Mouse (Mus musculus) neural tube, embryonic 11.5 days (tissue): ENCODE measurements at regions not wholly inside any gene's neighbourhood (a gene's known extent, or its start where the extent isn't known, plus 50 kb on each side); places are given as distances from the start of the nearest gene placed in this dataset.

Experiments
- ATAC-seq: fragments of 200-750 bp; cut with Nextera tagmentation; 2 replicates; pipeline ENCODE4 v1.8.0; 2017; ENCODE audit warnings: moderate number of reproducible peaks, mild to moderate bottlenecking, moderate TSS enrichment, moderate library complexity; ENCODE audit not compliant: insufficient read depth, low FRiP score, low TSS enrichment
- DNase-seq: peaks from one replicate; pipeline ENCODE4 v3.0.0-alpha.2; 2015; ENCODE audit warnings: low spot score
- H3K27ac ChIP-seq: fragments of 300-500 bp; sonication (generic); 2 replicates; pipeline ENCODE4 v1.5.1; 2014; ENCODE audit warnings: low read depth, mild to moderate bottlenecking, low read length
- H3K27me3 ChIP-seq: fragments of 300-500 bp; sonication (generic); 2 replicates; pipeline ENCODE4 v1.6.1; 2014; ENCODE audit warnings: mild to moderate bottlenecking, low read length, mixed read lengths; ENCODE audit not compliant: control insufficient read depth, insufficient read depth
- H3K36me3 ChIP-seq: fragments of 300-500 bp; sonication (generic); 2 replicates; pipeline ENCODE4 v1.6.1; 2014; ENCODE audit warnings: mild to moderate bottlenecking, low read length, moderate library complexity, mixed read lengths; ENCODE audit not compliant: control insufficient read depth, insufficient read depth
- H3K4me1 ChIP-seq: fragments of 300-500 bp; sonication (generic); 2 replicates; pipeline ENCODE4 v1.6.1; 2014; ENCODE audit warnings: low read length, mixed read lengths; ENCODE audit not compliant: control insufficient read depth, insufficient read depth
- H3K4me2 ChIP-seq: fragments of 300-500 bp; sonication (generic); 2 replicates; pipeline ENCODE4 v1.6.1; 2014; ENCODE audit warnings: low read depth, mild to moderate bottlenecking, moderate library complexity
- H3K4me3 ChIP-seq: fragments of 300-500 bp; sonication (generic); 2 replicates; pipeline ENCODE4 v1.5.1; 2014; ENCODE audit warnings: low read depth, low read length
- H3K9ac ChIP-seq: fragments of 300-500 bp; sonication (generic); 2 replicates; pipeline ENCODE4 v1.6.1; 2014; ENCODE audit warnings: mild to moderate bottlenecking, low read length
- H3K9me3 ChIP-seq: fragments of 300-500 bp; sonication (generic); 2 replicates; pipeline ENCODE4 v1.6.1; 2016; ENCODE audit warnings: low read length; ENCODE audit not compliant: control insufficient read depth
- WGBS: fragments of 180-500 bp; shearing (Covaris S2); extraction: QIAGEN DNeasy Blood & Tissue Kit; methylation state at CpG from one replicate; pipeline ENCODE4 v1.1.7; 2014; 5-methylcytosine and 5-hydroxymethylcytosine counted together

DNA sequence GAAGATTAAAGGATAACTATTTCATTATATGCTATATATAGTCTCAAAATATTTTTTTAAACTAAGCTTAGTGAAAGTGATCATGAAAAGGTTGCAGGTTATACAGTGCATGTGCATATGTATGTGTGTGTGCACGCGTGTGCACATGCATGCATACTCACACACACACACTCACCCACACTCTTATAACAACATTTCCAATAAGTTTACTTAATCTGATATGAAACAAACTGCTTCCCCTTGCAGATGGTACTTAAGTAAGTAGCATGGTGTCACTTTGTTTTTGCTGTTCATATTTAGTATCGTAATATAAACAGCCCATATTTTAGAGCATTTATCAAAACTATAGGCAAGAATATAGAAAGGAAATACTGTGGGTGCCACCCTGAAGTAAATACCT lies 275.0 kb downstream of the Gm5447 start:
- Histone ChIP-seq H3K27ac (no peak overlapping the region), H3K9me3 (no peaks in the 10 kb centered on the region), H3K4me3 (no peak overlapping the region), H3K4me1 (no peaks in the 10 kb centered on the region), H3K9ac (no peak overlapping the region), H3K4me2 (no peak overlapping the region), H3K27me3 (no peaks in the 10 kb centered on the region), H3K36me3 (no peaks in the 10 kb centered on the region)
- WGBS: 96% methylated on average over 3 of the region's 3 CpGs
- ATAC-seq: no peak
- DNase-seq: no peak

DNA sequence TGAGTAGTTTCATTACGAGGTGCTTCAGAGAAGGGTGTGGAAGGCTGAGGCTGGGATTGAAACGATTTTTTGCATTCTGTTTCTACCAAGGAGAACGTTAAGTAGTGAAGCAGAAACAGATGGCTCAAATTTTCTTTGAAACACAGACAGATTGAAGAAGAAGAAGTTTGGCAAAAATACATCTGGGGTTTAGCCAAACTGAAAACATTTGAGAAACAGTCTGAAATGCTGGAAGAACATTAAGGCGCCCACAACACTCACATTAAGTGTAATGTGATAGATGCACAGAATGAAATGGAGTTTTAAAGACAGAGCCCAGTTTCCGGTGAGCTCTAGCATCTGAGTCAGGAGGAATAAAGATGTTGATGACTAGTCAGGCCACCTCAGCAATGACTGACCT lies 275.5 kb downstream of the Gm5447 start:
- H3K4me2 ChIP-seq: no peak overlapping the region
- no peak overlapping the region for H3K27ac ChIP-seq
- no peaks in the 10 kb centered on the region for H3K27me3 ChIP-seq
- DNase-seq: no peak
- no peaks in the 10 kb centered on the region for H3K9me3 ChIP-seq
- no peak overlapping the region for H3K4me3 ChIP-seq
- no peaks in the 10 kb centered on the region for H3K36me3 ChIP-seq
- no peak overlapping the region for H3K9ac ChIP-seq
- H3K4me1 ChIP-seq: no peaks in the 10 kb centered on the region
- ATAC-seq: no peak
- 79% methylated on average over 5 of the region's 5 CpGs for WGBS

DNA sequence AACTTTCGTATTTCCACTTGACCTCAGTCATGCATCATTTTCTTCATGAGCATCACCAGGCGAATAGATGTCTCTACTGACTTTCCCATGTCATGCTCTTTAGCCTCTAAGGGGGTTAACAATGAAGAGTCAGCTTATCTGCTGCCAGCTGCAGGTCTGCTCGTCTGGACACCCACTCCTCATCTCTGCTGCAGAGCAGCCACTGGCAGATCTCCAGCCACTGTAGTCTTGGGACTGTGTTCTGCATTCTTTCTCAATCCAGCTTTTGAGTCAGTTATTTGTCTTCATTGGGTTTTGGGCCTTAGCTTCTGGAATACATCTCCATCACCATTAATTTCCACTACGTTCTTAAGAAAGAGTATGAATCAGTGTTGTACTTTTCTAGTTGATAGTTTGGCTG lies 280.0 kb downstream of the Gm5447 start:
- 86% methylated on average over 4 of the region's 4 CpGs for WGBS
- no peak for ATAC-seq
- Histone ChIP-seq H3K27me3 (no peaks in the 10 kb centered on the region), H3K4me2 (no peak overlapping the region), H3K9ac (no peak overlapping the region), H3K36me3 (no peaks in the 10 kb centered on the region), H3K4me1 (no peaks in the 10 kb centered on the region), H3K27ac (no peak overlapping the region), H3K4me3 (no peak overlapping the region), H3K9me3 (no peaks in the 10 kb centered on the region)
- DNase-seq: no peak

DNA sequence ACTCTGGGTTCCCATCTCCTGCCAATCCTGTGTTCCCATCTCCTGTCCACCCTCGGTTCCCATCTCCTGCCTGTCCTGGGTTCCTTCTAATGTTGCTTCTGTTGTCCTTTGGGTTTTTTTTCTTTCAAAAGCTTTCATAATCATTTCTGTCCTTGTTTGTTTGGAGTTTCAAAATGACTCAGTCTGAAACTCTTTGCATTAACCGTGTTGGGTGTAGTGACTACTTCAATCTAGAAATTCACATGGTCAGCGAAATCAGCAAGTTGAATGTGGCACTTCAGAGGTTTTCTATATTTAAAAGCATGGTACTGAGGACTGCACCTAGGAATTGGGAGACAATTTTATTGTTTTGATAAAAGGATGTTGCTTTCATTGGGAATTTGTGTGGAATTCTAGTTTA lies 280.7 kb downstream of the Gm5447 start:
- ATAC-seq: no peak
- no peak overlapping the region for H3K4me2 ChIP-seq
- no peak overlapping the region for H3K4me3 ChIP-seq
- no peaks in the 10 kb centered on the region for H3K9me3 ChIP-seq
- no peak overlapping the region for H3K9ac ChIP-seq
- H3K27ac ChIP-seq: no peak overlapping the region
- no peak for DNase-seq
- H3K36me3 ChIP-seq: no peaks in the 10 kb centered on the region
- no peaks in the 10 kb centered on the region for H3K27me3 ChIP-seq
- 90% methylated on average over 3 of the region's 3 CpGs for WGBS
- H3K4me1 ChIP-seq: no peaks in the 10 kb centered on the region

DNA sequence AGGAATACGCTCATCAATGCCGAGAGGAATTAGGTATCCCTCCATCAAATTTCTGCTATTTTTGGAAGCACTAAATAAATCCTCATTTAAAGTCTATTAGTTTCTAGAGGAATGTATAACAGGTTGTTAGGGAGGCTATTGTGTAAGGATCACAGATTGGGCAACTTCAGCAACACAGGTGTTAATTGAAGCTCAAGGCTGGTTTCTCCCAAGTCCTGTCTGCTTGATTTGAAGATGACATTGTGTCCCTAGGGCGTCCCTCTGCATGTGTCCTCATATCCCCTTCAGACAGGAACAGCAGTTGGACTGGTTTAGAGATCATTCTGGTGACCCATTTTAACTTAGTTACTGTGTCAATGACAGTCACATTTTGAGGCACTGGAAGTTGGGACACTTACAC lies 281.5 kb downstream of the Gm5447 start:
- H3K9me3 ChIP-seq: no peaks in the 10 kb centered on the region
- no peaks in the 10 kb centered on the region for H3K27me3 ChIP-seq
- no peaks in the 10 kb centered on the region for H3K36me3 ChIP-seq
- no peak overlapping the region for H3K4me3 ChIP-seq
- H3K4me1 ChIP-seq: no peaks in the 10 kb centered on the region
- H3K27ac ChIP-seq: no peak overlapping the region
- 94% methylated on average over 3 of the region's 3 CpGs for WGBS
- no peak for DNase-seq
- H3K4me2 ChIP-seq: no peak overlapping the region
- no peak overlapping the region for H3K9ac ChIP-seq
- no peak for ATAC-seq

DNA sequence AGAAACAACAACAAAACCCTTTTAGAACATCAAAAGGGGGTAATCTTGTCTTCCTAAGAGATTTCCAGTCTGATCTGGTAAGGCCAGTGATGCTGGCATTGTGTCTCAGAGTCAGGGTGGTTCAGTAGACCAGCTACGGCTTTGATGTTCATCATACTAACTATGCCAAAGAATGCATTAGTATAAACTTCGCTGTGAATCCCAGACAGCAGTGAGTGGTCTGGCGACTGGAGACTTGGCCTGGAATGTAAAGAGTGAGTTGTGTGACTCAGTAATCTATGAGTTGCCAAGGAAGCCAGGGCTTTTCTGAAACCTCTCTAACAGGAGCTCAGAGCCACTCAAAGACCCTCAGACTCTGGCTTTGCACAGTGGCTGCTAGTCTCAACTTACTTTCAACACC lies 288.1 kb upstream of the Foxq1 start:
- H3K9me3 ChIP-seq: no peaks in the 10 kb centered on the region
- WGBS: 83% methylated on average over 3 of the region's 3 CpGs
- no peak overlapping the region for H3K27ac ChIP-seq
- H3K4me2 ChIP-seq: no peak overlapping the region
- ATAC-seq: no peak
- no peak overlapping the region for H3K4me3 ChIP-seq
- no peaks in the 10 kb centered on the region for H3K4me1 ChIP-seq
- no peaks in the 10 kb centered on the region for H3K36me3 ChIP-seq
- no peaks in the 10 kb centered on the region for H3K27me3 ChIP-seq
- no peak overlapping the region for H3K9ac ChIP-seq
- no peak for DNase-seq

DNA sequence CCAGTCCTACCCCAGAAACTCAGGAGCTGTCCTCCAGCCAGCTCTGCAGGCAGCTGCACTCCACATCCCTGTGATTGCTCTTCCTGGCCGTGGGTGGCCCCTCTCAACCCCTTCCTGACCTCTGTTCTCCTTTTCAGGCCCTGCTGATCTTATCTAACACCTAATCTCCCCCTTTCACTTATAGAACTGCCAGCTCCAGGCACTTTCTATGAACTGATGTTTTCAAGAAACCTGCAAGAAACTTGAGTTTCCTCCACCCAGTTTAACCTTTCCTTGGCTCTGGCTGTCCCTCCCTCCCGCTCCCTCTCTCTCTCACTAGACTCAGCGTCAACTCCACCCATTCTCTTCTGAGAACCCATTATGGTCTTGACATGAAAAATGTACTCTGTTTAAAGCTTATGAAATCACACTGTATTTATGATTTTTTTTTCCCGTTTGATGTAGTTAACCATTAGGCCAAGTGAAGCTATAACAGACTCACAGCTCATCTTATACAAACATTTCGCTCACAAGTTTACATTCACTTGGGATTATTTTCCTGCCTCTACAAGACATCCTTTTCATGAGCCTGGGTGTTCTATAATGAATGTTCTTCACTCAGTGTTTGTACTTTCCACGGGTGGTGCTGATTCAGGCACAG lies 279.8 kb upstream of the Foxq1 start:
- no peak for ATAC-seq
- Histone ChIP-seq H3K27ac (no peak overlapping the region), H3K4me2 (no peak overlapping the region), H3K27me3 (no peaks in the 10 kb centered on the region), H3K4me3 (no peak overlapping the region), H3K9me3 (no peaks in the 10 kb centered on the region), H3K36me3 (no peaks in the 10 kb centered on the region), H3K9ac (no peak overlapping the region), H3K4me1 (no peaks in the 10 kb centered on the region)
- 61% methylated on average over 6 of the region's 6 CpGs for WGBS
- no peak for DNase-seq

DNA sequence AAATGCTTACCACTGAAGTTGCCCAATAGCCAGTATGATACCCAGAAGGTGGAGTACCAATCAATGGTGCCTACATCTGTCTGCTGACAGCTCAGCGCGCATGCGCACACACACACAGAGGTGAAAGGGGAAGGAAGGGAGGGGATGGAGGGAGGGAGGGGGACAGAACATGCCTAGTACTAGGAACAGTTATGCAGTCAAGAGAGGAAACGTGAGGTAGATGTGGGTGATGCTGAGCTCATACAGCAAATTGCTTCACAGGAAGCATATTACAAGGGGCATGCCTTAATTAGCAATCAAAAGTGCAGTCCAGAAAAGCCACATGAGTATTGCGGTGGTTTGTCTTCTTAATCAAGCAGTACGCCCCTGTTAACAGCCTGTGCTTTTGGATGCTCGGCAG lies 265.3 kb upstream of the Foxq1 start:
- H3K4me2 ChIP-seq: no peak overlapping the region
- no peak overlapping the region for H3K9ac ChIP-seq
- no peaks in the 10 kb centered on the region for H3K9me3 ChIP-seq
- no peak overlapping the region for H3K4me3 ChIP-seq
- no peak for ATAC-seq
- no peaks in the 10 kb centered on the region for H3K4me1 ChIP-seq
- 93% methylated on average over 7 of the region's 7 CpGs for WGBS
- DNase-seq: no peak
- no peaks in the 10 kb centered on the region for H3K36me3 ChIP-seq
- H3K27me3 ChIP-seq: no peaks in the 10 kb centered on the region
- H3K27ac ChIP-seq: no peak overlapping the region

DNA sequence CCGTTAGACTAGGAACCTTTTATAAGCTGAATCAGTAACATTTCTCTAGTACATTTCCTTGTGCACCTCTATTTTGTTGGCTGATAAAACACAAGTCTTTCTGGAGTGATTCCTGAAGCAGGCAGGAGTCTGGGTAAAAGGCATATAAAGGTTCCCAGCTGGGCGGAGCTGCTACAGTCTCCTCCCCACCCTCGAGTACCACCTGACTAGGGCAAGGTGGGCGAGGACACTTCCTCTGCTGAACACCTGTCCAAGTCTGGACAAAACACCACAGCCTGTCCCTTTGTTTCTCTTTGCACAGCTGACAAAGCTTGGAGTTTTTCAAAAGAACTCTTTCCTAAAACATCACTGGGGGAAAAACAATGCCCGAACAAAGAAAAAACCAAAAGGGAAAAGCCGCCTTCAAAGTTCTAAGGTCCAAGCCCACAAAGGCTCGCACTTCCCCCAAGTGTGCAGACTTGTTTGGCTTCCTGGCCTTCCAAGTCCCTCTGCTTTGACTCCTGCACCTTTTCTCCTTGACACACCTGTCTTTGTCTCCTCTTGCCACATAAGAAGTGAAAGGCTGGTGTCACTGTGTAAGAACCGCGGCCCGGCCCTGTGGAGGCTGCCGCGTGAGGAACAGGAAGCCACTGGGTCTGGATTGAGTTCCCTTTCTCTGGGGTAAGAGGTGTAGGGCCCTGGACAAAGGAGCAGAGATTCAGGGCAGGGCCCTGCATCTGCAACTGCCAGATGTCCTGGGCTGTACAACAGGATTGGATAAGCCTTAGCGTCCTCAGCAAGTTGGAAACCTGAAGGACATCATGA lies 263.1 kb upstream of the Foxq1 start:
- Histone ChIP-seq H3K27ac (no peak overlapping the region), H3K9me3 (no peaks in the 10 kb centered on the region), H3K4me2 (no peak overlapping the region), H3K4me3 (no peak overlapping the region), H3K27me3 (no peaks in the 10 kb centered on the region), H3K9ac (no peak overlapping the region), H3K36me3 (no peaks in the 10 kb centered on the region), H3K4me1 (no peaks in the 10 kb centered on the region)
- no peak for DNase-seq
- no peak for ATAC-seq
- WGBS: 89% methylated on average over 13 of the region's 13 CpGs
